Mouse (Mus musculus) liver, embryonic 14.5 days (tissue): ENCODE data around the gene Slc7a8. TPM values are rescaled to one million over a fixed set of nuclear protein-coding genes. Genes with fewer than 3 reads are reported as not detected.

Experiments
- ATAC-seq: fragments of 200-750 bp; cut with Nextera tagmentation; 2 replicates; pipeline ENCODE4 v1.8.0; 2017; ENCODE audit warnings: moderate number of reproducible peaks, mild to moderate bottlenecking, moderate library complexity; ENCODE audit not compliant: insufficient read depth
- DNase-seq, 3 experiments: peaks; one replicate each; pipeline ENCODE4 v3.0.0-alpha.2; 2012 to 2013; ENCODE audit warnings: low read depth in 3 of 3, low spot score in 3 of 3
- H3K27ac ChIP-seq: fragments of 300-500 bp; sonication (generic); 2 replicates; pipeline ENCODE4 v1.5.1; 2014; ENCODE audit warnings: moderate library complexity, mild to moderate bottlenecking, control low read depth, inconsistent platforms
- H3K27me3 ChIP-seq: fragments of 300-500 bp; sonication (generic); 2 replicates; pipeline ENCODE4 v1.6.1; 2014; ENCODE audit warnings: mild to moderate bottlenecking, low read length, moderate library complexity; ENCODE audit not compliant: control insufficient read depth, insufficient read depth
- H3K36me3 ChIP-seq: fragments of 300-500 bp; sonication (generic); replicated peaks from 2 replicates; pipeline ENCODE4 v1.6.1; 2014; ENCODE audit warnings: low read depth; ENCODE audit not compliant: control insufficient read depth, insufficient read depth
- H3K4me1 ChIP-seq, 2 experiments: fragments of 200-500 bp in 1 of 2; fragments of 300-500 bp in 1 of 2; sonication (generic) in 1 of 2; replicated peaks; 2 replicates each; pipeline ENCODE4 v1.6.1; 2012 to 2014; ENCODE audit warnings: antibody characterized with exemption in 1 of 2, inconsistent platforms in 1 of 2, low read length in 1 of 2; ENCODE audit not compliant: control insufficient read depth in 2 of 2, insufficient read depth in 2 of 2
- H3K4me2 ChIP-seq: fragments of 300-500 bp; sonication (generic); 2 replicates; pipeline ENCODE4 v1.6.1; 2014; ENCODE audit warnings: low read depth, mild to moderate bottlenecking, control low read depth, moderate library complexity
- H3K4me3 ChIP-seq, 2 experiments: fragments of 200-500 bp in 1 of 2; fragments of 300-500 bp in 1 of 2; sonication (generic) in 1 of 2; 2 replicates each; pipeline ENCODE4 v1.5.1; 2012 to 2014; ENCODE audit warnings: low read depth in 2 of 2, low read length in 2 of 2, mild to moderate bottlenecking in 2 of 2, control low read depth in 1 of 2, inconsistent platforms in 1 of 2, moderate library complexity in 1 of 2; ENCODE audit not compliant: insufficient read depth in 1 of 2
- H3K9ac ChIP-seq: fragments of 300-500 bp; sonication (generic); replicated peaks from 2 replicates; pipeline ENCODE4 v1.6.1; 2014; ENCODE audit warnings: mild to moderate bottlenecking, control low read depth, moderate library complexity
- H3K9me3 ChIP-seq: fragments of 300-500 bp; sonication (generic); 2 replicates; pipeline ENCODE4 v1.6.1; 2016; ENCODE audit warnings: low read length, mixed read lengths; ENCODE audit not compliant: control insufficient read depth
- CTCF ChIP-seq: IDR thresholded peaks from 2 replicates; pipeline ENCODE4 v1.5.1; 2016; ENCODE audit warnings: antibody characterized with exemption, low read depth, control low read depth
- EP300 ChIP-seq: IDR thresholded peaks from 2 replicates; pipeline ENCODE4 v1.6.1; 2016; ENCODE audit warnings: antibody characterized with exemption, low read depth
- WGBS: fragments of 180-500 bp; shearing (Covaris S2); extraction: QIAGEN DNeasy Blood & Tissue Kit; methylation state at CpG from one replicate; pipeline ENCODE4 v1.1.7; 2014; ENCODE audit not compliant: insufficient replicate concordance; 5-methylcytosine and 5-hydroxymethylcytosine counted together
- polyA plus RNA-seq, 2 experiments: library from polyadenylated mRNA; depleted of rRNA in 1 of 2; stranded (reverse) in 1 of 2; unstranded in 1 of 2; fragments of >200 nt; fragmentation: Nextera tagmentation in 1 of 2; extraction: Ambion mirVana in 1 of 2; gene quantifications; 2 replicates each; pipeline versions ENCODE4 v1.2.1 to v1.2.3; 2012 to 2014

Slc7a8 gene
- polyA plus RNA-seq, 2 experiments = 3.3 to 3.7 TPM

GRCm38 (mm10) chr14:54714121-54714520, 67.6 kb downstream of the Slc7a8 start:
- Histone ChIP-seq H3K36me3 (no peaks in the 10 kb centered on the region), H3K27ac (no peak overlapping the region), H3K9me3 (no peaks in the 10 kb centered on the region), H3K4me2 (peak overlapping the region; percentile 78), H3K9ac (no peak overlapping the region), H3K4me1 (peaks cover 0 to 11% of the 10 kb centered on the region in 2 experiments; a peak in 1 of 4 replicates), H3K27me3 (peaks cover 3% of the 10 kb centered on the region; the same call in 1 of the 2 replicates), H3K4me3 (peak overlapping the region; percentile 41 to 46; a peak in 3 of 4 replicates)
- ATAC-seq (peak; percentile 21; the same call in 1 of the 2 replicates), DNase-seq (peak; percentile 64 to 77 (median 76))
- under 1% methylated on average over 13 of the region's 13 CpGs for WGBS
- no peak for TF ChIP-seq EP300
- peak; percentile 82 for TF ChIP-seq CTCF

DNA sequence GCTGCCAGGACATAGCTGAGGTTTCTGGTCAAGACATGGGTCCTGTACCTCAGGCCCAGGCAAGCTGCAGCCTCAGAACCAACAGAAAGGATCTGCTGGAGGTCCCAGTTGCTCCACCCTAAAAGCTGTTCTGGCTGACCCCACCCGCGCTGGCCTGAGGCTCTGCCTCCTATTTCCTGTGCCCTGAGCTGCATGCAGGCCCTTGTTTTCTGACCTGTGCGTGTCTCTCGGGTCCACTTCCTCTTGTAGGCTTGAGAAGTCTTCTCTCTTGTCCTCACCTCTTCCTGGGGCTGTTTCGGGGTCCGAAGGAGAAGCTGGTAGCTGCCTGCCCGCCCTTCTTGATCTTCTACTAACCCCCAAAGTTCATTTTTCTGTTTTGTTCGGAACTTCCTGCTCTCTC, 68.9 kb downstream of the Slc7a8 start:
- DNase-seq (no peak), ATAC-seq (0 out of 2 replicates have a peak, but pooled peaks have one; percentile 6)
- peaks cover 0 to 11% of the 10 kb centered on the region in 2 experiments; a peak in 1 of 4 replicates for H3K4me1 ChIP-seq
- H3K27me3 ChIP-seq = peaks cover 8% of the 10 kb centered on the region
- H3K27ac ChIP-seq = no peak overlapping the region; the same call in 1 of the 2 replicates
- TF ChIP-seq EP300 (no peak), CTCF (no peak)
- H3K4me2 ChIP-seq = no peak overlapping the region
- 19% methylated on average over 8 of the region's 8 CpGs for WGBS
- no peaks in the 10 kb centered on the region for H3K9me3 ChIP-seq
- no peaks in the 10 kb centered on the region for H3K36me3 ChIP-seq
- H3K9ac ChIP-seq = no peak overlapping the region; the same call in 1 of the 2 replicates
- H3K4me3 ChIP-seq = no peak overlapping the region

DNA sequence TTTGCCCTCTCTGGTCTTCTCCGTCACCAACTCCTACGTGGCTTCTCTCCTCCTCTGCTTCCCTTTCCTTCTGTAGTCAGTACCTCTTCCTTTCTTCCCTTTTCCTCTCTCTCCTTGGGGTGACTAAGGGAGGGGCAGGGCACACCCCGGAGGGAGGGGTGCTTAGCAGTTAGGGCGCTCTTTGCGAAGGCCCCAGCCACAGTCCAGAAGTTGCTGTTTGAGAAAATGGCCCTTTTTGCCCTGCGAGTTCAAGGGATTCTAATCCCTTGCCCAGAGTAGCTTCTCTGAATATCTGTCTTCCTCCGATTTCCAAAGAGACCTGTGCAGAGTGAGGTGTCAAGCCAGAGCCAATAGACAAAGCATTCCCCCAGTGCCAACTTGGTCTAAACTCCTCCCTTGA, 69.7 kb downstream of the Slc7a8 start, which contains the start of gene Cebpe:
Gene Cebpe, minus strand, starts transcription at position 101 of the 400 bp plus-strand sequence.
- no peak for ATAC-seq
- H3K9ac ChIP-seq = no peak within 1 kb of the TSS; the same call in 1 of the 2 replicates
- no peak for TF ChIP-seq EP300
- no peak for TF ChIP-seq CTCF
- H3K27ac ChIP-seq = no peak within 1 kb of the TSS; the same call in 1 of the 2 replicates
- DNase-seq = no peak
- peaks cover 16% of the 10 kb centered on the region for H3K27me3 ChIP-seq
- no peaks in the 10 kb centered on the region for H3K9me3 ChIP-seq
- 59% methylated on average over 7 of the region's 7 CpGs for WGBS
- H3K4me2 ChIP-seq = no peak within 1 kb of the TSS
- peaks cover 0 to 11% of the 10 kb centered on the region in 2 experiments; a peak in 1 of 4 replicates for H3K4me1 ChIP-seq
- no peak within 1 kb of the TSS; a peak in 1 of 4 replicates for H3K4me3 ChIP-seq
- H3K36me3 ChIP-seq = no peaks in the 10 kb centered on the region

- H3K4me2 ChIP-seq = no peak overlapping the region
- H3K9me3 ChIP-seq = no peaks in the 10 kb centered on the region
- no peak overlapping the region for H3K4me3 ChIP-seq
- no peak overlapping the region for H3K9ac ChIP-seq
- peaks cover 21 to 24% of the 10 kb centered on the region in 2 experiments for H3K4me1 ChIP-seq
- TF ChIP-seq EP300 (no peak), CTCF (no peak)
- DNase-seq (no peak), ATAC-seq (no peak)
- H3K27me3 ChIP-seq = peaks cover 19% of the 10 kb centered on the region
- no peak overlapping the region for H3K27ac ChIP-seq
- WGBS = 24% methylated on average over 9 of the region's 9 CpGs
- no peaks in the 10 kb centered on the region for H3K36me3 ChIP-seq
These were observed 72.7 kb downstream of the Slc7a8 start for GRCm38 (mm10) chr14:54709054-54709453.

DNA sequence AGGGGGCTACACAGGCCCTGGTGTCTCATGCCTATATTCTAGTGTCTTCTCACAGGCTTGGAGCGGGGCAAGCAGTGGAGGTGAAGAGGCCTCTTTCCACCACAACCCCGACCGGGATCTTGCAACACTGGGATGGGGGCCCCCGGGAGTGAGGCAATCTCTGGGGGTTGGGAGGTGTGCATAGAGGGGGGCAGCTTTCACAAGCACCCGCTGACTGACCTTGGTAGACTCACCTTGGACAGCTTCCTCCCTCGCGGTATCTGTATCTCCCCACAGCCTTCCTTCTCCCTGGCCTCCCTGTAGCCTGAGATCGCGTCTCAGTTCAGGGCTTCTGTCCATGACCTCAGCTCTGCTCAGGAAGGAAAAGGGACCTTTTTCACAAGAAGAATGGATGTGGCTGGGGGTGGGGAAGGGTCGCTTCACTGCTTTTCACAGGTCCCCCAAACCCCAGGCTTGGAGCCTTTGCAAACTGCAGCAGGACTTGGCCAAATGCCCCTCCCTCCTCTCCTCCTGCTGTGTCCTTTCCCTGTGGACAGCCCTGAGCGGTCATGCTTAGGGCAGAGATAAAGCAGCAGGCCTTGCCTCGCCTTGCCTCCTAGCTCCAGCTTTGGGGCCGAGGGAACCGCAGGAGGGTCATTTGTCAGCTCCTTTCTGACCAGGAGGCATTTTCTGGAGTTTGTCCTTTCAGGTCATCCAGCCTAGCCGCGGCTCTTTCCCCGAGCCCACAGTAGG, 75.0 kb downstream of the Slc7a8 start:
- WGBS = 19% methylated on average over 17 of the region's 17 CpGs
- Histone ChIP-seq H3K4me1 (peaks cover 21 to 22% of the 10 kb centered on the region in 2 experiments), H3K36me3 (no peaks in the 10 kb centered on the region), H3K4me2 (peak overlapping the region; percentile 36), H3K4me3 (no peak overlapping the region), H3K9me3 (no peaks in the 10 kb centered on the region), H3K27me3 (peaks cover 35% of the 10 kb centered on the region), H3K27ac (no peak overlapping the region; the same call in 1 of the 2 replicates), H3K9ac (no peak overlapping the region)
- ATAC-seq = no peak
- no peak for DNase-seq
- TF ChIP-seq EP300 (no peak), CTCF (no peak)
